In genomic region chr10:122716739-122717474, GRCm38 (mm10) we compare ENCODE assay signal across 16 mouse cellular contexts. TPM values are rescaled to one million over a fixed set of nuclear protein-coding genes. Genes with fewer than 3 reads are reported as not detected.
DNase-seq lines count a peak whose midpoint lies in the region; ATAC-seq and TF ChIP-seq lines count a peak whose summit lies in the region.
"Had no signal": no experiment of that assay in that cellular context is flagged by ENCODE, and none has a peak within 500 bp of the region (broad histone marks: within the 10 kb centered on the region; RNA-seq: fewer than 3 reads in every experiment).

No protein-coding gene starts in this region.

- no peak overlapping the region for H3K4me3 ChIP-seq in hindbrain, embryonic 13.5 days
- H3K4me3 ChIP-seq in hindbrain, embryonic 11.5 days (ENCODE audit: low read depth, low read length), result no peak overlapping the region
- H3K4me3 ChIP-seq in forebrain, embryonic 10.5 days, result no peak overlapping the region
- no peak overlapping the region for H3K4me3 ChIP-seq in hindbrain, postnatal 0 days (ENCODE audit: low read length)
- no peak overlapping the region for H3K4me3 ChIP-seq in neural tube, embryonic 15.5 days (replicated peaks)
- H3K4me3 ChIP-seq: erythroblast, embryonic 14.5 days; heart, embryonic 15.5 days; liver, embryonic 13.5 days had no signal

- no peak for DNase-seq in hindbrain, embryonic 11.5 days (ENCODE audit: low spot score)
- no peak for DNase-seq in forebrain, embryonic 10.5 days (ENCODE audit: extremely low spot score, low spot score)
- DNase-seq in hindbrain, postnatal 0 days (ENCODE audit: low spot score), result no peak
- DNase-seq in ovary, adult 18-20 months (ENCODE audit: low spot score), result no peak
- no peak for DNase-seq in kidney, postnatal 4 days
- no peak for DNase-seq in embryo, embryonic 10 days (ENCODE audit: low spot score)
- DNase-seq: B cell, adult 2 months; cerebellum, adult 11 months; gastrocnemius, postnatal 36 days; kidney, postnatal 10 days; liver, embryonic 13.5 days; thymus, adult 18-20 months had no signal

- no peaks in the 10 kb centered on the region for H3K36me3 ChIP-seq in hindbrain, embryonic 13.5 days
- no peaks in the 10 kb centered on the region for H3K36me3 ChIP-seq in hindbrain, embryonic 11.5 days (ENCODE audit: control insufficient read depth, insufficient read depth, low read length)
- no peaks in the 10 kb centered on the region for H3K36me3 ChIP-seq in forebrain, embryonic 10.5 days (replicated peaks)
- H3K36me3 ChIP-seq in hindbrain, postnatal 0 days (ENCODE audit: insufficient read depth, low read length), result no peaks in the 10 kb centered on the region
- H3K36me3 ChIP-seq in neural tube, embryonic 15.5 days, result no peaks in the 10 kb centered on the region
- H3K36me3 ChIP-seq: heart, embryonic 15.5 days; liver, embryonic 13.5 days had no signal

- no peak for TF ChIP-seq CTCF in hindbrain, postnatal 0 days (IDR thresholded peaks at IDR 0.05; ENCODE audit: low read depth)

- H3K4me1 ChIP-seq in hindbrain, embryonic 13.5 days (replicated peaks), result peaks cover 44% of the 10 kb centered on the region
- H3K4me1 ChIP-seq in hindbrain, embryonic 11.5 days (replicated peaks; ENCODE audit: control insufficient read depth, insufficient read depth, low read length), result 0 out of 2 replicates have a peak, but pooled peaks cover 2% of the 10 kb centered on the region
- peaks cover 39% of the 10 kb centered on the region for H3K4me1 ChIP-seq in forebrain, embryonic 10.5 days
- peaks cover 30% of the 10 kb centered on the region for H3K4me1 ChIP-seq in hindbrain, postnatal 0 days (ENCODE audit: insufficient read depth, low read length)
- H3K4me1 ChIP-seq in neural tube, embryonic 15.5 days, result peaks cover 34% of the 10 kb centered on the region
- H3K4me1 ChIP-seq: liver, embryonic 13.5 days had no signal

- H3K4me2 ChIP-seq in hindbrain, embryonic 13.5 days, result no peak overlapping the region
- no peak overlapping the region for H3K4me2 ChIP-seq in hindbrain, embryonic 11.5 days (replicated peaks; ENCODE audit: low read depth, low read length)
- no peak overlapping the region for H3K4me2 ChIP-seq in hindbrain, postnatal 0 days (ENCODE audit: low read depth, low read length)
- H3K4me2 ChIP-seq in neural tube, embryonic 15.5 days, result no peak overlapping the region
- H3K4me2 ChIP-seq: heart, embryonic 15.5 days; liver, embryonic 13.5 days had no signal

- H3K9me3 ChIP-seq in hindbrain, embryonic 13.5 days, result no peaks in the 10 kb centered on the region
- no peaks in the 10 kb centered on the region for H3K9me3 ChIP-seq in hindbrain, embryonic 11.5 days (ENCODE audit: control insufficient read depth, low read length)
- no peaks in the 10 kb centered on the region for H3K9me3 ChIP-seq in forebrain, embryonic 10.5 days
- no peaks in the 10 kb centered on the region for H3K9me3 ChIP-seq in hindbrain, postnatal 0 days (ENCODE audit: low read length)
- H3K9me3 ChIP-seq in neural tube, embryonic 15.5 days (replicated peaks), result no peaks in the 10 kb centered on the region
- H3K9me3 ChIP-seq: heart, embryonic 15.5 days; liver, embryonic 13.5 days had no signal

- peak; percentile 15; the same call in 1 of the 2 replicates for ATAC-seq in hindbrain, embryonic 13.5 days (ENCODE audit: low FRiP score)
- ATAC-seq in hindbrain, embryonic 11.5 days (ENCODE audit: low FRiP score), result no peak
- 0 out of 2 replicates have a peak, but pooled peaks have one; percentile 8 for ATAC-seq in hindbrain, postnatal 0 days
- no peak for ATAC-seq in neural tube, embryonic 15.5 days (ENCODE audit: low FRiP score)

- peak overlapping the region; percentile 61 for H3K27ac ChIP-seq in hindbrain, embryonic 13.5 days
- no peak overlapping the region for H3K27ac ChIP-seq in hindbrain, embryonic 11.5 days (ENCODE audit: low read depth, low read length)
- 0 out of 2 replicates have a peak overlapping the region, but pooled peaks have one; percentile 8 for H3K27ac ChIP-seq in forebrain, embryonic 10.5 days
- H3K27ac ChIP-seq in hindbrain, postnatal 0 days, result peak overlapping the region; percentile 71
- H3K27ac ChIP-seq in neural tube, embryonic 15.5 days (replicated peaks), result peak overlapping the region; percentile 60
- H3K27ac ChIP-seq: heart, embryonic 15.5 days; liver, embryonic 13.5 days had no signal

- 68% methylated on average over 14 of the region's 14 CpGs for WGBS in hindbrain, embryonic 13.5 days
- 80% methylated on average over 14 of the region's 14 CpGs for WGBS in hindbrain, embryonic 11.5 days
- WGBS in forebrain, embryonic 10.5 days, result 62% methylated on average over 14 of the region's 14 CpGs
- WGBS in hindbrain, postnatal 0 days, result 52% methylated on average over 14 of the region's 14 CpGs
- WGBS in neural tube, embryonic 15.5 days, result 64% methylated on average over 14 of the region's 14 CpGs

- no peaks in the 10 kb centered on the region for H3K27me3 ChIP-seq in hindbrain, embryonic 13.5 days
- H3K27me3 ChIP-seq in hindbrain, embryonic 11.5 days (ENCODE audit: control insufficient read depth, insufficient read depth, low read length), result no peaks in the 10 kb centered on the region
- 0 out of 2 replicates have a peak, but pooled peaks cover 8% of the 10 kb centered on the region for H3K27me3 ChIP-seq in forebrain, embryonic 10.5 days (ENCODE audit: poor library complexity, severe bottlenecking)
- no peaks in the 10 kb centered on the region for H3K27me3 ChIP-seq in hindbrain, postnatal 0 days (ENCODE audit: insufficient read depth, low read length)
- no peaks in the 10 kb centered on the region for H3K27me3 ChIP-seq in neural tube, embryonic 15.5 days (replicated peaks)
- H3K27me3 ChIP-seq: heart, embryonic 15.5 days; liver, embryonic 13.5 days had no signal

- H3K9ac ChIP-seq in hindbrain, embryonic 13.5 days, result no peak overlapping the region; the same call in 1 of the 2 replicates
- H3K9ac ChIP-seq in hindbrain, embryonic 11.5 days (ENCODE audit: low read depth, low read length), result no peak overlapping the region
- H3K9ac ChIP-seq in hindbrain, postnatal 0 days (replicated peaks; ENCODE audit: low read length), result no peak overlapping the region
- no peak overlapping the region for H3K9ac ChIP-seq in neural tube, embryonic 15.5 days (replicated peaks)
- H3K9ac ChIP-seq: heart, embryonic 15.5 days; liver, embryonic 13.5 days had no signal

RNA-seq across cellular contexts. Expression of gene Ppm1h, which starts 38.3 kb away (rescaled TPM):
- 20.3 and 20.6 TPM in 2 replicates for polyA plus RNA-seq in hindbrain, embryonic 13.5 days (2015; fragmentation: Nextera tagmentation; extraction: Ambion mirVana)
- 8.1 and 9.7 TPM in 2 replicates for polyA plus RNA-seq in hindbrain, embryonic 11.5 days (2014; fragmentation: Nextera tagmentation; extraction: Ambion mirVana)
- 2.7 and 3.7 TPM in 2 replicates for polyA plus RNA-seq in forebrain, embryonic 10.5 days (2016; fragmentation: Nextera tagmentation; extraction: Ambion mirVana)
- 50.6 and 60.2 TPM in 2 replicates for total RNA-seq in hindbrain, postnatal 0 days (2014; rRNA removed)
- polyA plus RNA-seq in hindbrain, postnatal 0 days (2015; fragmentation: Nextera tagmentation; extraction: Ambion mirVana), result 50.3 and 54.9 TPM in 2 replicates
- 32.6 and 35.1 TPM in 2 replicates for polyA plus RNA-seq in neural tube, embryonic 15.5 days (2015; fragmentation: Nextera tagmentation; extraction: Ambion mirVana)
- polyA plus RNA-seq: erythroblast, embryonic 14.5 days had no signal

Comparison
In these comparisons a context has a peak if more than half of its experiments do, and no peak if none do; other contexts are left out.
1. ATAC-seq: peak in hindbrain, embryonic 13.5 days (single experiment) and hindbrain, postnatal 0 days (single experiment); none in hindbrain, embryonic 11.5 days (single experiment) and neural tube, embryonic 15.5 days (single experiment).